Mouse (Mus musculus) T-helper 2 cell (primary cell): ENCODE results near the gene Sh2d4b.

Source experiments
- in situ Hi-C: fragments of 300-600 bp; cut with MboI, MseI; formaldehyde crosslinking; loops from one replicate; pipeline ENCODE4 v1.15.1; 2025; ENCODE audit warnings: high pct_unique_total_duplicates

The Sh2d4b gene

GRCm38 (mm10) chr14:40908763-40909162, 15.7 kb upstream of the Sh2d4b start:
- in situ Hi-C loops: no loop called here

- in situ Hi-C loops: no loop called here
Observed at GRCm38 (mm10) chr14:40906770-40907169, 13.7 kb upstream of the Sh2d4b start.

- in situ Hi-C loops: no loop called here
Observed at GRCm38 (mm10) chr14:40905813-40906212, 12.7 kb upstream of the Sh2d4b start.

- in situ Hi-C loops: no loop called here
Observed at GRCm38 (mm10) chr14:40902307-40903055, 9.4 kb upstream of the Sh2d4b start.

- in situ Hi-C loops: no loop called here
Observed at GRCm38 (mm10) chr14:40900267-40900666, 7.2 kb upstream of the Sh2d4b start.

- in situ Hi-C loops: no loop called here
Observed at GRCm38 (mm10) chr14:40897916-40898315, 4.8 kb upstream of the Sh2d4b start.

- in situ Hi-C loops: no loop called here
Observed at GRCm38 (mm10) chr14:40895681-40896080, 2.6 kb upstream of the Sh2d4b start.

- in situ Hi-C loops: no loop called here
Observed at GRCm38 (mm10) chr14:40894576-40895247, 1.6 kb upstream of the Sh2d4b start.

GRCm38 (mm10) chr14:40893884-40894283, 818 bp upstream of the Sh2d4b start:
- in situ Hi-C loops: no loop called here

- in situ Hi-C loops: no loop called here
Observed at GRCm38 (mm10) chr14:40892326-40892825, 690 bp downstream of the Sh2d4b start.

- in situ Hi-C loops: no loop called here
Observed at GRCm38 (mm10) chr14:40891506-40891905, 1.6 kb downstream of the Sh2d4b start.

- in situ Hi-C loops: no loop called here
Observed at GRCm38 (mm10) chr14:40889704-40890103, 3.4 kb downstream of the Sh2d4b start.

- in situ Hi-C loops: no loop called here
Observed at GRCm38 (mm10) chr14:40889181-40889580, 3.9 kb downstream of the Sh2d4b start.

GRCm38 (mm10) chr14:40886428-40887202, 6.5 kb downstream of the Sh2d4b start:
- in situ Hi-C loops: no loop called here

- in situ Hi-C loops: no loop called here
Observed at GRCm38 (mm10) chr14:40885752-40886151, 7.3 kb downstream of the Sh2d4b start.

- in situ Hi-C loops: no loop called here
Observed at GRCm38 (mm10) chr14:40885225-40885624, 7.8 kb downstream of the Sh2d4b start.

GRCm38 (mm10) chr14:40874565-40874964, 18.5 kb downstream of the Sh2d4b start:
- in situ Hi-C loops: no loop called here

- in situ Hi-C loops: no loop called here
Observed at GRCm38 (mm10) chr14:40873961-40874360, 19.1 kb downstream of the Sh2d4b start.

- in situ Hi-C loops: no loop called here
Observed at GRCm38 (mm10) chr14:40870598-40870997, 22.5 kb downstream of the Sh2d4b start.

GRCm38 (mm10) chr14:40864811-40865514, 28.1 kb downstream of the Sh2d4b start:
- in situ Hi-C loops: no loop called here

GRCm38 (mm10) chr14:40863659-40864058, 29.4 kb downstream of the Sh2d4b start:
- in situ Hi-C loops: no loop called here

GRCm38 (mm10) chr14:40863022-40863421, 30.0 kb downstream of the Sh2d4b start:
- in situ Hi-C loops: no loop called here
